Mouse (Mus musculus): ENCODE measurements around the gene Brca1.

- TF ChIP-seq CTCF (IDR thresholded peaks at IDR 0.05; ENCODE audit: control insufficient read depth, insufficient read depth, low read length) (no peak), POLR2A (IDR thresholded peaks at IDR 0.05; ENCODE audit: borderline replicate concordance, control insufficient read depth, low read depth, low read length) (no peak)
Observed at GRCm38 (mm10) chr11:101480912-101481311, 70.8 kb downstream of the Brca1 start.
